Mouse (Mus musculus) retina, postnatal 1 day (tissue): ENCODE results near the gene Prm2.

Experiments used
- DNase-seq: peaks from one replicate; pipeline ENCODE4 v3.0.0-alpha.2; 2012

The Prm2 gene

GRCm38 (mm10) chr16:10773543-10773942 lies 22.4 kb downstream of the Prm2 start:
- no peak for DNase-seq

GRCm38 (mm10) chr16:10771769-10772510 lies 24.0 kb downstream of the Prm2 start:
- DNase-seq = no peak

GRCm38 (mm10) chr16:10770531-10771325 lies 25.2 kb downstream of the Prm2 start:
- peak; percentile 50 for DNase-seq

GRCm38 (mm10) chr16:10769661-10770060 lies 26.3 kb downstream of the Prm2 start:
- DNase-seq = no peak

- DNase-seq = no peak
Measured at GRCm38 (mm10) chr16:10768821-10769220, 27.1 kb downstream of the Prm2 start.

- DNase-seq = peak; percentile 82
Measured at GRCm38 (mm10) chr16:10767158-10767557, 28.8 kb downstream of the Prm2 start.

GRCm38 (mm10) chr16:10764323-10764722 lies 31.6 kb downstream of the Prm2 start:
- DNase-seq = no peak

GRCm38 (mm10) chr16:10763540-10764264 lies 32.2 kb downstream of the Prm2 start:
- DNase-seq = no peak

GRCm38 (mm10) chr16:10762569-10763180 lies 33.3 kb downstream of the Prm2 start:
- DNase-seq = no peak

- DNase-seq = peak; percentile 22
Measured at GRCm38 (mm10) chr16:10761182-10761581, 34.8 kb downstream of the Prm2 start.

- no peak for DNase-seq
Measured at GRCm38 (mm10) chr16:10756168-10756567, 39.8 kb downstream of the Prm2 start.

- DNase-seq = no peak
Measured at GRCm38 (mm10) chr16:10754521-10755296, 41.2 kb downstream of the Prm2 start.

- DNase-seq = peak; percentile 48
Measured at GRCm38 (mm10) chr16:10749824-10750223, 46.1 kb downstream of the Prm2 start.

GRCm38 (mm10) chr16:10749226-10749625 lies 46.7 kb downstream of the Prm2 start:
- DNase-seq = no peak
